Mouse (Mus musculus) liver, postnatal 0 days (tissue): ENCODE results near the gene Rps6ka2. TPM values are rescaled to one million over a fixed set of nuclear protein-coding genes. Genes with fewer than 3 reads are reported as not detected.
"Not testable (repeated sequence)": the region's sequence is repeated elsewhere in the genome, so short reads cannot be mapped to it uniquely, and the experiment has no call there.

ENCODE experiments used
- ATAC-seq: fragments of 200-750 bp; cut with Nextera tagmentation; 2 replicates; pipeline ENCODE4 v1.8.0; 2017; ENCODE audit warnings: mild to moderate bottlenecking, moderate library complexity
- DNase-seq: peaks from one replicate; pipeline ENCODE4 v3.0.0-alpha.2; 2016
- H3K27ac ChIP-seq: fragments of 300-500 bp; sonication (generic); 2 replicates; pipeline ENCODE4 v1.5.1; 2014; ENCODE audit warnings: antibody characterized with exemption, moderate library complexity, mild to moderate bottlenecking, low read depth
- H3K27me3 ChIP-seq: fragments of 300-500 bp; sonication (generic); 2 replicates; pipeline ENCODE4 v1.6.1; 2014; ENCODE audit warnings: low read length, control low read depth, mixed read lengths; ENCODE audit not compliant: insufficient read depth
- H3K36me3 ChIP-seq: fragments of 300-500 bp; sonication (generic); replicated peaks from 2 replicates; pipeline ENCODE4 v1.6.1; 2014; ENCODE audit warnings: mild to moderate bottlenecking, control low read depth, low read length, moderate library complexity, mixed read lengths; ENCODE audit not compliant: insufficient read depth
- H3K4me1 ChIP-seq: fragments of 300-500 bp; sonication (generic); 2 replicates; pipeline ENCODE4 v1.6.1; 2014; ENCODE audit warnings: antibody characterized with exemption, mild to moderate bottlenecking, control low read depth; ENCODE audit not compliant: insufficient read depth
- H3K4me2 ChIP-seq: fragments of 300-500 bp; sonication (generic); 2 replicates; pipeline ENCODE4 v1.6.1; 2014; ENCODE audit warnings: low read depth, mild to moderate bottlenecking, low read length, moderate library complexity, mixed read lengths
- H3K4me3 ChIP-seq: fragments of 300-500 bp; sonication (generic); 2 replicates; pipeline ENCODE4 v1.5.1; 2014; ENCODE audit warnings: low read depth, low read length
- H3K9ac ChIP-seq: fragments of 300-500 bp; sonication (generic); replicated peaks from 2 replicates; pipeline ENCODE4 v1.6.1; 2014; ENCODE audit warnings: mild to moderate bottlenecking, moderate library complexity
- H3K9me3 ChIP-seq: fragments of 300-500 bp; sonication (generic); 2 replicates; pipeline ENCODE4 v1.6.1; 2016; ENCODE audit warnings: mild to moderate bottlenecking, control low read depth, low read length, mixed read lengths
- WGBS: fragments of 180-500 bp; shearing (Covaris S2); extraction: QIAGEN DNeasy Blood & Tissue Kit; methylation state at CpG from one replicate; pipeline ENCODE4 v1.1.7; 2014; ENCODE audit not compliant: insufficient replicate concordance; 5-methylcytosine and 5-hydroxymethylcytosine counted together
- polyA plus RNA-seq: library from polyadenylated mRNA; unstranded; fragments of >200 nt; fragmentation: Nextera tagmentation; extraction: Ambion mirVana; gene quantifications from 2 replicates; pipeline ENCODE4 v1.2.1, GENCODE M21; 2015

Rps6ka2 gene
- polyA plus RNA-seq, 1 experiment from 2014 or later, result 1.2 TPM

DNA sequence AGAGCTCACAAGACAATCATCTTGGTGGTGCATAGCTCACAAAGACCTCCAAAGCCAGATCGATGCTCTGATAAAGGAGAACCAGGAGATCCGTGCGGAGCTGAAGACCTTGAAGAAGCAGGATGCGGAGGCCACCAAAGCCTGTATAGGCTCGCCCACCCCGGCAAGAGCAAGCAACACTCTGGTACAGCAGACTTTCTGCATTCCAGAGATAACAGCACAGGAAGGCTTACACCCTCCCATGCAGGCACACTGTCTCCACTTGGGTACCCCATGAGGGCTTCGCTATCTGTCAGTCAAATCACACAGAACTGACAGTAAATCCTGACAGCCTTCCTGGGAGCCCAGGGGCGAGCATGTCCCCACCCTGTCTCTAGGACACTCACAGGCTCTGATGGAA is 156.5 kb downstream of the Rps6ka2 start:
- not testable (repeated sequence) for DNase-seq, H3K9me3 ChIP-seq, H3K27ac ChIP-seq, H3K36me3 ChIP-seq, H3K27me3 ChIP-seq, H3K4me3 ChIP-seq, H3K4me2 ChIP-seq, ATAC-seq, H3K4me1 ChIP-seq, H3K9ac ChIP-seq
- WGBS, result 42% methylated on average over 3 of the region's 8 CpGs

DNA sequence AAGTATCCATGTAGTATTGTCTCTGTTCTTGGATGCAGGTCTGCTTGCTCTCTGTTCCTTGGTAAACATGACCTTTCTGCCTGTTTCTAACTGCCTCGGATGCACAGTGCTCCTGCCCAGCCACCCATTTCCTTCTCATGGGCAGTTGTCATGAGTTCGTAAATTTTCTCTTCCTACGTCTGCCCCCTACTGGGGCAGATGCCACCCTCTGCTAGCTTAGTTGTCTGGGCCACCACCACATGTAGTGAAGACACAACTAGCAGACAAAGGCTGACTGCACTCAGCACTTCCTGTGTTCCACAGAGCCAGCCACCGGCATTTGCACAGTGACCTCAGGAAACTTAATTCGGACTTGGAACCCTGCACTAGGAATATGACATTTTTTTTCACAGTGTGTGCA is 162.8 kb downstream of the Rps6ka2 start:
- 54% methylated on average over 3 of the region's 5 CpGs for WGBS
- not testable (repeated sequence) for DNase-seq, H3K27ac ChIP-seq, H3K27me3 ChIP-seq, H3K4me1 ChIP-seq, ATAC-seq, H3K4me3 ChIP-seq, H3K9me3 ChIP-seq, H3K4me2 ChIP-seq, H3K36me3 ChIP-seq, H3K9ac ChIP-seq

DNA sequence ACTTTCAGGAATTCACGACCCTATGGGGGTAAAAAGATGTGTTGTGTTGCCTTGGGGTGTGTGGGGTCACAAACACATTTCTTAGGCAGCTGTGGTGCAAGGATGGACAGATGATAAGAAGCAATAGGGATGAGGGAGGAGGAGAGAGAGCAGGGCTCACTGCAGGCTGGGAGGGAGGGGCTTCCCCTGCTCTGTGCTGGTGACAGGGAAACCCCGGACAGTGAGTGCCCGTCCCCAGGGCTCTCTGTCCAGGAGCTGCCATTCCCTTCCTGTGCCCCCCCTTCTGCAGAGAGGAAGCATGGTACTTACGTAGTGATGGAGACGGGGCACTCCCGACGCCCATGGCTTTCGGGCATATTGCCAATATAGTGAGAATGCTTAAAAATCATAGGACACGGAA is 167.5 kb downstream of the Rps6ka2 start:
- not testable (repeated sequence) for H3K4me3 ChIP-seq, DNase-seq, ATAC-seq

DNA sequence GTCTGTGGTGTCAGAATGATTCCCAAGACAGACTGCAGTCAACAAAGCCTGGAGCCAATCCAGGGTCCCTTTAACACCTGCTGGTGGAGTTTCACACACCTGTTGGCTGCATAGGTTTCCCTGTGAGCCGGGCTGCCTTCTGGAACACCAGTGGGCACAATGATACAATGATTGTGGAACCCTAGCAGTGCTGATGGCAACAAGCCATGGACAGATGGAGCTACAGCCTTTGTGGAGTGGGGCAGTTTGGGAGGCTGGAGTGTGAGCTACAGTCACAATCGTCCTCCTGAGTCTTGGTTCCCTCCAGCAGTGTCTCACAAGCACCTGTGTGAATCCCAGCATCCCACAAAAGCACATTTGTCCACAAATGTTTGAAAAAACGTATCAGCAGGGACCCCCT is 178.8 kb downstream of the Rps6ka2 start:
- H3K9me3 ChIP-seq, DNase-seq, H3K4me2 ChIP-seq, H3K4me1 ChIP-seq, ATAC-seq, H3K27ac ChIP-seq, H3K27me3 ChIP-seq, H3K9ac ChIP-seq, H3K36me3 ChIP-seq, H3K4me3 ChIP-seq: not testable (repeated sequence)
- WGBS, result 50% methylated on average over 1 of the region's 3 CpGs

More for the DNA sequence above, 167.5 kb downstream of the Rps6ka2 start:
- WGBS, result 63% methylated on average over 8 of the region's 9 CpGs
- not testable (repeated sequence) for H3K27me3 ChIP-seq, H3K27ac ChIP-seq, H3K4me2 ChIP-seq, H3K9ac ChIP-seq, H3K36me3 ChIP-seq, H3K9me3 ChIP-seq, H3K4me1 ChIP-seq

DNA sequence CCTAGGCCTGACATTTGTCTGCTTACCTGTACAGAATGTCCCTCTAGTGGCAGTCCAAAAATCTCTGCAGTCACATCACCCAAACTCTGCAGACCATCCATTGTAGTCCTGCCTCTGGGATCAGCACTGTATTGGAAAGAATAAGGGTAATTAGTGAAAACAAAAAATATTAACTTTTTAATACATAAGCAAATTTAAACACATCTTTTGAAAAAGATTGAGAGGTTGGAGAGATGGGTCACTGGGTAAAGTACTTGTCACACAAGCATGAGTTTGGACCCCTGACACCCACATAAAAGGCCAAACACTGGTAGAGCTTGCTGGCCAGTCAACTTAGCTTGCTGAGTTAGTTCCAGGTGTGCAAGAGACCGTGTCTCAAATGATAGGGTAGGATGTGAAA is 182.7 kb downstream of the Rps6ka2 start, which contains the start of gene Ttll2:
Gene Ttll2, minus strand, starts transcription at position 101 of the 400 bp plus-strand sequence.
- H3K4me1 ChIP-seq, H3K27me3 ChIP-seq, H3K36me3 ChIP-seq, H3K4me2 ChIP-seq, H3K9ac ChIP-seq, ATAC-seq, H3K4me3 ChIP-seq, H3K9me3 ChIP-seq, DNase-seq, H3K27ac ChIP-seq: not testable (repeated sequence)
- 67% methylated on average over 1 of the region's 1 CpGs for WGBS

Other genes with a start within 250 kb of the Rps6ka2 start
- gene Rsph3b, start 221.4 kb upstream of the Rps6ka2 start, polyA plus RNA-seq, result 13.2 and 14.5 TPM in 2 replicates
- 9.2 and 9.6 TPM in 2 replicates for gene Tagap1, start 209.0 kb upstream of the Rps6ka2 start, polyA plus RNA-seq
- gene Rnaset2b, start 199.5 kb upstream of the Rps6ka2 start, polyA plus RNA-seq, result 161 and 182 TPM in 2 replicates
- 0.06 TPM in 1 of 2 replicates, not detected in the other for gene Gm49721, start 191.2 kb upstream of the Rps6ka2 start, polyA plus RNA-seq
- 0.17 and 0.39 TPM in 2 replicates for gene Gm1604a, start 144.5 kb upstream of the Rps6ka2 start, polyA plus RNA-seq
- gene Tcp10a, start 154.5 kb downstream of the Rps6ka2 start, polyA plus RNA-seq, result not detected in 2 replicates
- gene Ttll2, start 182.6 kb downstream of the Rps6ka2 start, polyA plus RNA-seq, result not detected in 2 replicates
- 0.13 TPM in 1 of 2 replicates, not detected in the other for gene Gm49630, start 201.9 kb downstream of the Rps6ka2 start, polyA plus RNA-seq
- 3.3 and 3.4 TPM in 2 replicates for gene Unc93a2, start 215.3 kb downstream of the Rps6ka2 start, polyA plus RNA-seq